Mouse (Mus musculus) limb, embryonic 12.5 days (tissue): Measurements from ENCODE around the gene Vmn1r219. TPM values are rescaled to one million over a fixed set of nuclear protein-coding genes. Genes with fewer than 3 reads are reported as not detected.
"Not testable (repeated sequence)": the region's sequence is repeated elsewhere in the genome, so short reads cannot be mapped to it uniquely, and the experiment has no call there.

ENCODE experiments used
- ATAC-seq: fragments of 200-750 bp; cut with Nextera tagmentation; 2 replicates; pipeline ENCODE4 v1.8.0; 2017; ENCODE audit warnings: low read depth, moderate TSS enrichment; ENCODE audit not compliant: insufficient number of reproducible peaks, insufficient read depth, low FRiP score, low TSS enrichment
- H3K27ac ChIP-seq: fragments of 300-500 bp; sonication (generic); 2 replicates; pipeline ENCODE4 v1.5.1; 2016; ENCODE audit warnings: mild to moderate bottlenecking, moderate library complexity
- H3K27me3 ChIP-seq: fragments of 300-500 bp; sonication (generic); 2 replicates; pipeline ENCODE4 v1.6.1; 2016; ENCODE audit warnings: mild to moderate bottlenecking, moderate library complexity
- H3K36me3 ChIP-seq: fragments of 300-500 bp; sonication (generic); 2 replicates; pipeline ENCODE4 v1.6.1; 2016; ENCODE audit warnings: mild to moderate bottlenecking, moderate library complexity
- H3K4me1 ChIP-seq: fragments of 300-500 bp; sonication (generic); replicated peaks from 2 replicates; pipeline ENCODE4 v1.6.1; 2016
- H3K4me2 ChIP-seq: fragments of 300-500 bp; sonication (generic); 2 replicates; pipeline ENCODE4 v1.6.1; 2016; ENCODE audit warnings: mild to moderate bottlenecking, moderate library complexity
- H3K4me3 ChIP-seq: fragments of 300-500 bp; sonication (generic); replicated peaks from 2 replicates; pipeline ENCODE4 v1.5.1; 2016; ENCODE audit warnings: mild to moderate bottlenecking
- H3K9ac ChIP-seq: fragments of 300-500 bp; sonication (generic); replicated peaks from 2 replicates; pipeline ENCODE4 v1.6.1; 2016; ENCODE audit warnings: mild to moderate bottlenecking, moderate library complexity
- H3K9me3 ChIP-seq: fragments of 300-500 bp; sonication (generic); 2 replicates; pipeline ENCODE4 v1.6.1; 2016; ENCODE audit warnings: mild to moderate bottlenecking, moderate library complexity
- WGBS: fragments of 180-500 bp; shearing (Covaris S2); methylation state at CpG from one replicate; pipeline ENCODE4 v1.1.7; 2016; 5-methylcytosine and 5-hydroxymethylcytosine counted together
- polyA plus RNA-seq: library from polyadenylated mRNA; unstranded; fragments of >200 nt; fragmentation: Nextera tagmentation; extraction: Ambion mirVana; gene quantifications from 2 replicates; pipeline ENCODE4 v1.2.1, GENCODE M21; 2016

Gene Vmn1r219
- polyA plus RNA-seq = not detected in 2 replicates

- no peak for ATAC-seq
- no peak within 1 kb of the TSS for H3K9ac ChIP-seq
- no peak within 1 kb of the TSS for H3K27ac ChIP-seq
- H3K36me3 ChIP-seq = no peaks in the 10 kb centered on the region
- H3K4me1 ChIP-seq = no peaks in the 10 kb centered on the region
- whole genome bisulfite sequencing = 73% methylated on average over 4 of the region's 4 CpGs
- no peaks in the 10 kb centered on the region for H3K27me3 ChIP-seq
- H3K4me3 ChIP-seq = no peak within 1 kb of the TSS
- no peak within 1 kb of the TSS for H3K4me2 ChIP-seq
- no peaks in the 10 kb centered on the region for H3K9me3 ChIP-seq
Measured at GRCm38 (mm10) chr13:23159012-23159411, at the start of gene Vmn1r219. Gene Vmn1r219 (plus strand): TSS chr13:23159312.

DNA sequence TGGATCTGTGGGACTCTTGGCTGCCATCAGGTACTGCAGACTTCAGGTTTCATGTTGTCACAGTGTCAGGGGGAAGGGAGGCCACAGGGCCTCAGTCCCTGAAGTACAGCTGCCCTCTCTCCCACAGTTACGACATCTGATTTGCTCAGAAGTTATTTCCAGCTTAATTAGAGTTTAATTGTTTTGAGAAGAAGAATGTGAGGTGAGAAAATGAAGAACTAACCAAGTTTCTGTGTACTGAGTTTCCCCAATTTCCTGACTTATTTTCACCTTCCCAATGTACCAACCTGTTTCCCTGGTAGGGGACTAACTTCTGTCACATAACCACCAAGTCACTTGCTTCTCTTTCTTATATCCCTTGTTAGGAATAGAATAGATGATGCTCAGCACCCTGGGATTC, 41.0 kb upstream of the Vmn1r219 start, which contains the start of gene Vmn1r217:
Vmn1r217 (minus strand) TSS at position 101 of the 400 bp plus-strand sequence.
- H3K4me2 ChIP-seq, H3K27me3 ChIP-seq, ATAC-seq, H3K9ac ChIP-seq, H3K4me3 ChIP-seq, H3K27ac ChIP-seq, H3K9me3 ChIP-seq, H3K4me1 ChIP-seq, H3K36me3 ChIP-seq: not testable (repeated sequence)
- WGBS = 81% methylated on average over 1 of the region's 1 CpGs

DNA sequence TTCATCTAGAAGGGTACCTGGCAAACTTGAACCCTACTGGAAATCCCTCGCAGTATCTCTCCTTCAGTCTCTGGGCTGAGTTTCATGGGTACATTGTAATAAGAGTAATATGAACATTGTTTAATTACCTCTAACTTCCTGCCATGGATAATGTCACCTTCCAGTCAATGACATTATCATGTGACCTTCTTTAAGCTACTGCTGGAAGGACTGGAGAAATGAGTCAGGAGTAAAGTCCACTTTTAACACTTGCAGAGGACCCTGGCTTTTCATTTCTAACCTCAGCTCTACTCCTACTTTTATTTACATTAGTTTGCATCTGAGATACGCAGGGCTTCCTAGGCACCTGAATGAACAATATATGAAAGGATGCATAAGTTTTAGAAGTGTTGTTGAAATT, 38.5 kb upstream of the Vmn1r219 start:
- no peak overlapping the region for H3K9ac ChIP-seq
- WGBS = 90% methylated on average over 2 of the region's 2 CpGs
- no peaks in the 10 kb centered on the region for H3K27me3 ChIP-seq
- H3K4me3 ChIP-seq = no peak overlapping the region
- no peaks in the 10 kb centered on the region for H3K9me3 ChIP-seq
- no peak overlapping the region for H3K27ac ChIP-seq
- ATAC-seq = no peak
- no peaks in the 10 kb centered on the region for H3K4me1 ChIP-seq
- H3K4me2 ChIP-seq = no peak overlapping the region
- H3K36me3 ChIP-seq = no peaks in the 10 kb centered on the region

- no peak within 1 kb of the TSS for H3K4me3 ChIP-seq
- H3K9me3 ChIP-seq = no peaks in the 10 kb centered on the region
- no peaks in the 10 kb centered on the region for H3K36me3 ChIP-seq
- 60% methylated on average over 3 of the region's 3 CpGs for WGBS
- no peak for ATAC-seq
- no peak within 1 kb of the TSS for H3K27ac ChIP-seq
- no peaks in the 10 kb centered on the region for H3K27me3 ChIP-seq
- no peak within 1 kb of the TSS for H3K9ac ChIP-seq
- no peaks in the 10 kb centered on the region for H3K4me1 ChIP-seq
- no peak within 1 kb of the TSS for H3K4me2 ChIP-seq
Measured at GRCm38 (mm10) chr13:23133099-23133498, 26.0 kb upstream of the Vmn1r219 start, which contains the start of gene Vmn1r218. Gene Vmn1r218 (plus strand): TSS chr13:23133155.

DNA sequence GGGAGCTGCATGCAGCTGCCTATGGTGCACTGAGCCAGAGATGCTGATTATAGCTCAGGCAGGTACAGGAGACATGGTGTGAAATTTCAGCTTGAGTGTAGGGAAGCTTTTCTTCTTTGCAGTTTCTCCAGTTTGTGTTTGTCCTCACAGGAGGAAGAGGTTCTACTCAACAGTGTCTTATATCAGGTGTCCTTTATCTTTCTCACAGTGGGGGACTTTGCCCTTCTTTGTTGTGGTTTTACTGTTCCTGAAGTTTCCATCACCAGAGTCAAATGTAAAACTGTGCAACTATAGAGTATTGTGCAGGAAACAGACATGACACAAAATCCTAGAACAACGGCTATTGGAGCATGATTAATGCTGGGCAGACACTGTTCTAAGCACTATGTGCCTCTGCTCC, 25.6 kb upstream of the Vmn1r219 start:
- ATAC-seq = no peak
- Histone ChIP-seq H3K9ac (no peak overlapping the region), H3K4me1 (no peaks in the 10 kb centered on the region), H3K27ac (no peak overlapping the region), H3K4me2 (no peak overlapping the region), H3K27me3 (no peaks in the 10 kb centered on the region), H3K4me3 (no peak overlapping the region), H3K9me3 (no peaks in the 10 kb centered on the region), H3K36me3 (no peaks in the 10 kb centered on the region)
- 68% methylated on average over 1 of the region's 1 CpGs for WGBS

DNA sequence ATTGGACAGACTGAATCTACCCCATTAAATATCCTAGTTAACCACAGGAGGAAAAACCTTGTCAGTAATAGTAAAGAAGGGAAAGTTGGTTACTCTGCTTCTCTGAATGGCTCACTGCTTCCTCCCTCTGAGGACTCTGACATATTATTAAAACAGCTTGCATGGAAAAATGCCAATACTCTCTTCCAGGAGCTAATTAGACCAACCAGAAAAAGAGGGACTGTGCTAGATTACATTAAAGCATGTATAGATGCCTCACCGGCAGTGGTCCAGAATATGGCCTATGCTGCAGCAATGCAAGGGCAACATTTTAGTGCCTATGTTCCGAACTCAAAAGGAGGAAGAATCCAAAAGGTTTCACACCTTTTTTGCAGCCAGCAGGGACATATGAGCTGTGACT, 20.2 kb upstream of the Vmn1r219 start:
- ATAC-seq = no peak
- Histone ChIP-seq H3K27me3 (no peaks in the 10 kb centered on the region), H3K27ac (no peak overlapping the region), H3K4me1 (no peaks in the 10 kb centered on the region), H3K36me3 (no peaks in the 10 kb centered on the region), H3K4me3 (no peak overlapping the region), H3K4me2 (no peak overlapping the region), H3K9ac (no peak overlapping the region), H3K9me3 (no peaks in the 10 kb centered on the region)
- WGBS = 92% methylated on average over 2 of the region's 2 CpGs

- Histone ChIP-seq H3K9ac (no peak overlapping the region), H3K27me3 (no peaks in the 10 kb centered on the region), H3K4me1 (no peaks in the 10 kb centered on the region), H3K27ac (no peak overlapping the region), H3K9me3 (no peaks in the 10 kb centered on the region), H3K36me3 (no peaks in the 10 kb centered on the region), H3K4me2 (no peak overlapping the region), H3K4me3 (no peak overlapping the region)
- 81% methylated on average over 3 of the region's 3 CpGs for WGBS
- ATAC-seq = no peak
Measured at GRCm38 (mm10) chr13:23157848-23158247, 1.3 kb upstream of the Vmn1r219 start.

DNA sequence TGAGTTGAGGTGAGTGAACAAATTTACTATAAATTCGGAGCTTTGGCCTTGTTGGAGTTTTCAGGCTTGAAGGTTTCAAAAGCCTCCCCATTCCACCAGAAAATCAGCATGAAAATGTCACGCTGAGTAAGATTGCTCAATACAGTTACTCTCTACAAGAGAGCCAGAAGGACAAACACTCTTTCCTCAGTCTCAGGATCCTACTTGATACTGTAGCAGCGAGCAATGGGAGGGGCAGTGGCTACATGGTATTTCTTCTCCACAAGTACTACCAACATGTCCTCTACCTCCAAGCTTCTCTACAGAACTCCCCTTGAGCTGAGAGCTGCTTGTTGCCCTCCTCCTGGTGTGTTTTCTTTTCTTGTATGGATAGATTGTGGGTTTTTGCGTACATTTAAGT, 7.4 kb downstream of the Vmn1r219 start:
- not testable (repeated sequence) for H3K36me3 ChIP-seq, H3K9me3 ChIP-seq, ATAC-seq, H3K27me3 ChIP-seq, H3K9ac ChIP-seq, H3K4me1 ChIP-seq, H3K4me2 ChIP-seq, H3K27ac ChIP-seq, H3K4me3 ChIP-seq
- WGBS = 89% methylated on average over 4 of the region's 4 CpGs

DNA sequence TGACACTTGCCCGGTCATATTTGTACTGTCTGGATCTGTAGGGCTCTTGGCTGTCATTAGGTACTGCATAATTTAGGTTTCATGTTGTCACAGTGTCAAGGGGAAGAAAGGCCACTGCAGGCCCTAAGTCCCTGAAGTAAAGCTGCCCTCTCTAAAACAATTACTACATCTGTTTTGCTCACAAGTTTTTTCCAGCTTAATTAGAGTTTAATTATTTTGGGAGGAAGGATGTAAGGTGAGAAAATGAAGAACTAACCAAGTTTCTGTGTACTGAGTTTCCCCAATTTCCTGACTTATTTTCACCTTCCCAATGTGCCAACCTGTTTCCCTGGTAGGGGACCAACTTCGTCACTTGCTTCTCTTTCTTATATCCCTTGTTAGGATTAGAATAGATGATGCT, 28.8 kb downstream of the Vmn1r219 start, which contains the start of gene Vmn1r220:
Vmn1r220 (minus strand) TSS at position 101 of the 400 bp plus-strand sequence.
- ATAC-seq = no peak
- 82% methylated on average over 2 of the region's 2 CpGs for whole genome bisulfite sequencing
- no peaks in the 10 kb centered on the region for H3K27me3 ChIP-seq
- no peak within 1 kb of the TSS for H3K4me2 ChIP-seq
- H3K36me3 ChIP-seq = no peaks in the 10 kb centered on the region
- H3K4me1 ChIP-seq = no peaks in the 10 kb centered on the region
- H3K9me3 ChIP-seq = no peaks in the 10 kb centered on the region
- H3K27ac ChIP-seq = no peak within 1 kb of the TSS
- H3K4me3 ChIP-seq = no peak within 1 kb of the TSS
- H3K9ac ChIP-seq = no peak within 1 kb of the TSS

DNA sequence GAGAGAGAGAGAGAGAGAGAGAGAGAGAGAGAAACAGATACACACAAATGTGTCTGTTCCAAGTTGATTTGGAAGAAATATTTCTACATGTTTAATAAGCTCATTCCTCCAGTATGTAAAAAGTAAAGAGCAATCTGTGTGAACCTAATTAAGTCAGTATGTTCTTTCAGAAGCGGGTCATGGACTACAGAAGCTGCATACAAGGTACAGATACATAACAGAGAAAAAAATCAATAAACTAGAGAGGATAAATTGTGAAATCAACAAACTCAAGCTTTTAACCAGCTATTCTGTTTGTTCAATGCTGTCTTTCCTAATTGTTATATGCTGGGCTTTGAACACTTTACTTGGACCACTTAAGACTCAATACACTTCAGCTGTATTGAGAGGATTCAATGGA, 44.8 kb downstream of the Vmn1r219 start:
- H3K9me3 ChIP-seq, H3K4me2 ChIP-seq, H3K36me3 ChIP-seq, H3K4me1 ChIP-seq, H3K27ac ChIP-seq, H3K9ac ChIP-seq, H3K27me3 ChIP-seq, ATAC-seq, H3K4me3 ChIP-seq: not testable (repeated sequence)
- 64% methylated on average over 1 of the region's 1 CpGs for WGBS

DNA sequence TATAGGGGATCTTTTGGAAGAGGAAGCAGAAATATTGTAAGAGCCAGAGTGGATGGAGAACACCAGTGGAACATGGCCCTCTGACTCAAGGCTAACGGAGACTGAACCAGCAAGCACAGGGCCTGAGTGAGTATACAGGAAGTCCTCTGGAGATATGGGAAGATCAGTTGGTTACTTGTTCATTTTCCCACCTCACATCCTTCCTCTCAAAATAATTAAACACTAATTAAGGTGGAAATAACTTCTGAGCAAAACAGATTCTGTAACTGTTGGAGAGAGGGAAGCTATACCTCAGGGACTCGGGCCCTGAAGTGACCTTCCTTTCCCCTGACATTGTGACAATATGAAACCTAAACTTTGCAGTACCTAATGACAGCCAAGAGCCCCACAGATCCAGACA, 54.7 kb downstream of the Vmn1r219 start, which contains the start of gene Vmn1r221:
Vmn1r221 (plus strand) TSS at position 301 of the 400 bp plus-strand sequence.
- not testable (repeated sequence) for H3K4me3 ChIP-seq, H3K9me3 ChIP-seq, H3K36me3 ChIP-seq, ATAC-seq, H3K4me2 ChIP-seq, H3K9ac ChIP-seq, H3K4me1 ChIP-seq, H3K27ac ChIP-seq, H3K27me3 ChIP-seq
- 81% methylated on average over 2 of the region's 2 CpGs for WGBS
